Mouse (Mus musculus): Measurements from ENCODE around the gene Sec31a.

- TF ChIP-seq CTCF (IDR thresholded peaks at IDR 0.05; ENCODE audit: low read depth, low read length), result no peak
- no peak for TF ChIP-seq GATA1 (IDR thresholded peaks at IDR 0.05; ENCODE audit: borderline replicate concordance, low read length)
- TF ChIP-seq TAL1 (conservative IDR thresholded peaks at IDR 0.05; ENCODE audit: low read depth, low read length), result no peak
- TF ChIP-seq GATA2 (IDR thresholded peaks at IDR 0.05; ENCODE audit: borderline replicate concordance, low read depth, low read length), result no peak
Observed at GRCm38 (mm10) chr5:100337852-100338251, 78.2 kb downstream of the Sec31a start.
